Mouse (Mus musculus) ES-Bruce4 (cell line): ENCODE results near the gene Celf5. TPM values are rescaled to one million over a fixed set of nuclear protein-coding genes. Genes with fewer than 3 reads are reported as not detected.

Source experiments
- H3K27ac ChIP-seq: 2 replicates; pipeline ENCODE4 v1.5.1; 2012; ENCODE audit warnings: low read length, inconsistent platforms; ENCODE audit not compliant: insufficient read depth
- H3K27me3 ChIP-seq: 2 replicates; pipeline ENCODE4 v1.6.1; 2012; ENCODE audit warnings: mild to moderate bottlenecking, low read length, inconsistent platforms; ENCODE audit not compliant: control insufficient read depth, poor library complexity, insufficient read depth, severe bottlenecking
- H3K36me3 ChIP-seq: 2 replicates; pipeline ENCODE4 v1.6.1; 2012; ENCODE audit warnings: inconsistent platforms, mild to moderate bottlenecking, low read length, moderate library complexity; ENCODE audit not compliant: control insufficient read depth, poor library complexity, insufficient read depth, severe bottlenecking
- H3K4me1 ChIP-seq: one replicate; pipeline ENCODE4 v1.8.1; 2011; ENCODE audit warnings: low read length; ENCODE audit not compliant: control insufficient read depth, insufficient read depth
- H3K4me3 ChIP-seq: 2 replicates; pipeline ENCODE4 v1.5.1; 2011; ENCODE audit warnings: low read depth, mild to moderate bottlenecking, low read length
- H3K9ac ChIP-seq: 2 replicates; pipeline ENCODE4 v1.6.1; 2012; ENCODE audit warnings: low read depth, mild to moderate bottlenecking, inconsistent platforms; ENCODE audit not compliant: poor library complexity, severe bottlenecking
- H3K9me3 ChIP-seq: replicated peaks from 2 replicates; pipeline ENCODE4 v1.6.1; 2012; ENCODE audit warnings: mild to moderate bottlenecking, low read length, inconsistent platforms; ENCODE audit not compliant: control insufficient read depth, poor library complexity, insufficient read depth, severe bottlenecking
- CTCF ChIP-seq: IDR thresholded peaks from one replicate; pipeline ENCODE4 v1.8.1; 2011; ENCODE audit warnings: low read depth, low read length
- EP300 ChIP-seq: IDR thresholded peaks from 2 replicates; pipeline ENCODE4 v1.6.1; 2011; ENCODE audit warnings: low read depth, low read length; ENCODE audit not compliant: insufficient read depth
- POLR2A ChIP-seq: IDR thresholded peaks from one replicate; pipeline ENCODE4 v1.8.1; 2011; ENCODE audit warnings: low read length; ENCODE audit not compliant: insufficient read depth
- polyA plus RNA-seq: library from polyadenylated mRNA; stranded (reverse); fragments of >200 nt; gene quantifications from 2 replicates; pipeline ENCODE4 v1.2.4, GENCODE M21; 2011; ENCODE audit warnings: low read depth; ENCODE audit not compliant: missing spikeins, insufficient read depth, insufficient read length

Celf5 gene
- polyA plus RNA-seq, 1 experiment, result 27.5 TPM

DNA sequence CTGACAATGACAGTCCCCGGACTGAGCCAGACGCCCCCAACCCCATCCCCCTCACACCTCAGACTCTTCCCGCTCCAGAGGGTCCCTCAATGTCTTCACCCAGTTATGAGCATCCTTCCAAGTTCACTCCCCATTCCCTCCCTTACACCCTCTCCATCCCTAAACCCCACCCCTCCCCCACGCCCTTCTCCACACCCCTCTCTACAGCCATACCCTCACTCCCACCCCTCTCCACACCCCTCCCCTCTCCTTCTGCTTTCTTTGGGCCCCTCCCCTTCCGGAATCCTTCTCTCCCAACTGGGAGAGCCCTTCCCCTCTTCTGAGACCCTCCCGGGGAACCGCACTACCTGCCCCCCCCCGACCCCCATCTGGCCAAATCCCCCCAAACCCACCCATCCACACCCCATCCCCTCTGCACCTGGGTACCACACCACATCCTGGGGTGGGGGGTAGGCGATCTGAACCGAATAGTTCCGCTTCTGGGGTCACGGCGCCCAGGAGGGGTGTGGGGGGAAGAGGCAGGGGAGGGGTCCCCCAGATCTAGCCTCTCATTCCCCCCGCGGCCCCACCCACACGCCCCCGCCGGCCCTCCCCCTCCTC lies 10.0 kb downstream of the Celf5 start:
- no peak for TF ChIP-seq CTCF
- no peak for TF ChIP-seq POLR2A
- no peak for TF ChIP-seq EP300
- Histone ChIP-seq H3K9me3 (no peaks in the 10 kb centered on the region), H3K4me1 (peaks cover 2% of the 10 kb centered on the region), H3K27me3 (no peaks in the 10 kb centered on the region), H3K27ac (no peak overlapping the region), H3K9ac (no peak overlapping the region), H3K4me3 (no peak overlapping the region; the same call in 1 of the 2 replicates), H3K36me3 (no peaks in the 10 kb centered on the region)

DNA sequence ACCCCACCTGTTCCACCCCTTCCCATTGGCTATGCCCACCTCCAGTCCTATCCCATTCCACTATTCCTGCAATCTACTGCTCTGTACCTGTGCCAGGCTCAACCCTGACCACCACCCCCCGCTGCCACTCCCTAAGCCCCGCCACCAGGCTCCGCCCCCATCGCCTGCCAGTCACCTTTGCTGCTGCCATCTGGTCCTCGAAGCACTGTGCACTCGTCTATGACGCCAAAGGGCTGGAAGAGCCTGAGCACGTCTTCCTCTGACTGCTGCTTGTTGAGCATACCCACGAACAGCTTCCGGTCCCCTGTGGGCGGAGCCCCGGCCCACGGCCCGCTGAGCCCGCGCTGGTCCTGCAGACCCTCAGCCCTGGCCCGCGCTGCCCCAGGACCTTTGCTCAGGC lies 12.1 kb downstream of the Celf5 start:
- Histone ChIP-seq H3K4me3 (no peak overlapping the region), H3K27me3 (no peaks in the 10 kb centered on the region), H3K36me3 (no peaks in the 10 kb centered on the region), H3K27ac (no peak overlapping the region), H3K4me1 (peaks cover under 1% of the 10 kb centered on the region), H3K9ac (no peak overlapping the region), H3K9me3 (no peaks in the 10 kb centered on the region)
- no peak for TF ChIP-seq CTCF
- TF ChIP-seq EP300, result no peak
- no peak for TF ChIP-seq POLR2A

DNA sequence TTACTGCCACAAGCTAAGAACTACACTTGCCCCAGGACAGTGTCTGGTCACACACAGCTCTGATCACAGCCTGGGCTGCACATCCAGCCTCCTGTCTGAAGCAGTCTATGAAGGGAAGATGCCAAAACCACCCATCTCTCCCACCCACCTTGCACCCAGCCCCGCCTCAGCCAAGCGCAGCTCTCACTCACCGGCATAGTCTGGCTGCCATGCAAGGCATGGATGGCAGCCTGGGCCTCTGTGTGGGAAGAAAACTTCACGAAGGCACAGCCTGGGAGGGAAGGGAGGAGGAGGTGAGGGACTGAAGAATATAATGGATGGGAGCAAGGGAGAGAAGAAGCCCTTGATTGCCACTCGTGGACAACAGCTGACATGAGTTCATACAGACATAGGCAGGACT lies 13.3 kb downstream of the Celf5 start:
- Histone ChIP-seq H3K9me3 (no peaks in the 10 kb centered on the region), H3K4me1 (no peaks in the 10 kb centered on the region), H3K27me3 (no peaks in the 10 kb centered on the region)

DNA sequence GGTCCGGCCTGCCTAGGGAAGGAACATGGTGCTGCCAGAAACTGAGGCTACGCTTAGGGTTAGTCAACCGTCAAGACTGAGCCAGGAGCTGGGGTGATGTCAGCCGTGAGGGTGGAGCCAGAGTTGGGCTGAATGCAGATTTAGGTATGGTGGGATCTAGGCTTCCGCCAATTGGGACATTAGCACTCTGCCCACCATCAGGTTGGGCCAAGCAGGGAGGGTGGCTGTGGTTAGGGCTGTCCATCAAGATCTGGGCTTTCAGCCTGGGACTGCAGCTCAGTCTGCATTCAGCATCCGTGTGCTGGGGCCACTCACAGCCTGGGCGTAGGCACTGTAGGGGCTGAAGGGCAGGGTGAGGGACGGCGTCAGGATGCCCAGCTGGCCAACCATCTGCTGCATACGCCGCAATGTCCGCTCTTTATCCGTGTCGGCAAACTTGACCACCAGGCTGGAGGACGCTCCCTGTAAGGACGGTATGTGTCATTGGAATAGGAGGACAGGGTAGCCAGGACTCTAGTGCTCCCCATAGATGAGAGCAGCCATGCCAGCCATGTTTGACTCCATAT lies 14.8 kb downstream of the Celf5 start:
- H3K36me3 ChIP-seq, result no peaks in the 10 kb centered on the region
- no peak overlapping the region for H3K27ac ChIP-seq
- TF ChIP-seq EP300 (no peak), CTCF (no peak), POLR2A (no peak)
- no peaks in the 10 kb centered on the region for H3K27me3 ChIP-seq
- H3K9me3 ChIP-seq, result no peaks in the 10 kb centered on the region
- H3K4me1 ChIP-seq, result no peaks in the 10 kb centered on the region
- H3K9ac ChIP-seq, result no peak overlapping the region
- no peak overlapping the region for H3K4me3 ChIP-seq

More for the DNA sequence above, 13.3 kb downstream of the Celf5 start:
- Histone ChIP-seq H3K36me3 (no peaks in the 10 kb centered on the region), H3K9ac (no peak overlapping the region), H3K27ac (no peak overlapping the region), H3K4me3 (no peak overlapping the region)
- TF ChIP-seq EP300, result no peak
- no peak for TF ChIP-seq POLR2A
- no peak for TF ChIP-seq CTCF

DNA sequence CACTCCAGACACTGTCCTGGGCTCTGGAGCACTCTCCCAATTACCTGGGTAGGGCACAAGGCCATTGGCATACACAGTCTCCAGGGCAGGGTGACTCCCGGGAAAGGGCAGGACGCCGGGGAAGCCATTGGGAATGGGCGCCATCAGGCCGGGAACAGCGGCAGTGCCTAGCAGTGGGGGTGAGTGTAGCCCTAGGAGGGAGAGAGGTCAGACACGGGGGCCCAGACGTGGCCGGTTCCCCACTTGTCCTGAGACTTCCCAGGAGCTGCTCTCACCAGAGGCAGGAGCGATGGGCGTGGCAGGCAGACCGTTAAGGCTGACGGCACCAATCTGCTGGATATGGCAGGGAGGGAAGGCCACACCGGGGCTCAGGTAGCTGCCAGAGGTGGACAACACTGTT lies 15.6 kb downstream of the Celf5 start:
- no peaks in the 10 kb centered on the region for H3K27me3 ChIP-seq
- no peaks in the 10 kb centered on the region for H3K4me1 ChIP-seq
- H3K36me3 ChIP-seq, result no peaks in the 10 kb centered on the region
- H3K4me3 ChIP-seq, result no peak overlapping the region
- H3K9me3 ChIP-seq, result no peaks in the 10 kb centered on the region
- no peak overlapping the region for H3K27ac ChIP-seq
- TF ChIP-seq EP300, result no peak
- no peak overlapping the region for H3K9ac ChIP-seq

DNA sequence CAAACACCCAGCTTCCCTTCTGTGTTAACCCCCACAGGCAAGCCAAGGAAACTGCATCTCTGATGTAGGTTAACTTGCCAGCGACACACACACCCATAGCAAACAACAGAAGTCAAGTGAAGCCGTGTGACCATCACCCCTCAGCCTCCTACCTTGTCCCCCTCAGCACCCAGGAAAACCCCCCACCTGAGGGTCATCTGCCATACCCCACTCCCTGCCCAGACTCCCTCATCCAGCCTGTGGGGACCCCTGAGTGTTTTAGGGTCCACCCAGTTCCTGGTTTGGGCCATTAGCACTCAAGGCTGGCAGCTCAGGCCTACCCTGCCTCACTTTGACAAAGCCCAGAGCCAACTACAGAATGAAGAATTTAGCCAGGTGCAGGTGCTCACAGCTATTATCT lies 16.4 kb downstream of the Celf5 start:
- H3K36me3 ChIP-seq, result no peaks in the 10 kb centered on the region
- H3K9me3 ChIP-seq, result no peaks in the 10 kb centered on the region
- no peaks in the 10 kb centered on the region for H3K27me3 ChIP-seq
- H3K27ac ChIP-seq, result peak overlapping the region; percentile 6
- no peak overlapping the region for H3K9ac ChIP-seq
- no peak for TF ChIP-seq POLR2A
- TF ChIP-seq EP300, result no peak
- TF ChIP-seq CTCF, result no peak
- no peak overlapping the region for H3K4me3 ChIP-seq
- no peaks in the 10 kb centered on the region for H3K4me1 ChIP-seq
